ENCODE assay signal across 8 mouse cellular contexts in the genomic region with DNA sequence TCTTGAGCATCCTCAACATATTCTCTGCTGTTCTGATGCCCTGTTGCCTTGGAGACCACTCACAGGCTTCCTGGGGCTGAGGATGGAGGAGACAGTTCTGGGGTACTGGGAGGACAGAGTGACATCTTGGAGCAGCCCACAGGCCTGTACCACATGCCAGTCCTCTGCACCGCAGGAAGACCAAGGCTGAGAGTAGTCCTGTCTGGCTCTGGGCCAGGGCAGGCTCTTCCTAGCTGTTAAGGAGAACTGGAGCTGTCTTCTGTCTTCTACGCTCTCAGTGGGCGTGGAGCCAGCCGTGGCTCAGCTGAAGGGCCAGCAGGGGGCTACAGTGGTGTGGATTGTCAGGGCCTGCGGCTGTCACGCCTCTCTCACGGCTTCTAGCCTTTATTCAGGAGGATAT. TPM values are rescaled to one million over a fixed set of nuclear protein-coding genes. Genes with fewer than 3 reads are reported as not detected.
A peak's percentile ranks its signal among the peaks of the same experiment; 100 is the strongest.
DNase-seq lines count a peak whose midpoint lies in the region; ATAC-seq lines count a peak whose summit lies in the region.

No protein-coding gene starts in this region.

- peaks cover 29% of the 10 kb centered on the region for H3K4me1 ChIP-seq in embryonic facial prominence, embryonic 10.5 days
- peaks cover 18% of the 10 kb centered on the region for H3K4me1 ChIP-seq in midbrain, embryonic 13.5 days (replicated peaks)

- peak overlapping the region; percentile 2; the same call in 1 of the 2 replicates for H3K9ac ChIP-seq in midbrain, embryonic 13.5 days (replicated peaks)

- ATAC-seq in midbrain, embryonic 13.5 days, result peak; percentile 86

- no peaks in the 10 kb centered on the region for H3K36me3 ChIP-seq in embryonic facial prominence, embryonic 10.5 days (replicated peaks)
- H3K36me3 ChIP-seq in midbrain, embryonic 13.5 days, result no peaks in the 10 kb centered on the region

- no peaks in the 10 kb centered on the region for H3K9me3 ChIP-seq in embryonic facial prominence, embryonic 10.5 days
- H3K9me3 ChIP-seq in midbrain, embryonic 13.5 days, result no peaks in the 10 kb centered on the region

- DNase-seq in embryo, embryonic 10 days (ENCODE audit: low spot score), result peak; percentile 68
- DNase-seq in embryo, embryonic 10.5 days (ENCODE audit: low spot score), result no peak
- DNase-seq in NIH3T3 (ENCODE audit: low read depth), result peak; percentile 77
- peak; percentile 55 for DNase-seq in embryonic facial prominence, embryonic 10.5 days (ENCODE audit: low spot score)
- peak; percentile 82 for DNase-seq in heart, postnatal 4 days
- DNase-seq in left cerebral cortex, postnatal 10 days (ENCODE audit: extremely low spot score in 1 of 2, low spot score in 2 of 2), result peak; percentile 69 to 88
- peak; percentile 64 to 78 for DNase-seq in urinary bladder, postnatal 4 days (ENCODE audit: low spot score in 2 of 2)

- intact Hi-C loops in left cerebral cortex, postnatal 10 days (cut with DNase I), result no loop called here

- H3K4me3 ChIP-seq in embryonic facial prominence, embryonic 10.5 days, result no peak overlapping the region
- H3K4me3 ChIP-seq in midbrain, embryonic 13.5 days (replicated peaks), result no peak overlapping the region

- no peaks in the 10 kb centered on the region for H3K27me3 ChIP-seq in embryonic facial prominence, embryonic 10.5 days (replicated peaks; ENCODE audit: low read depth, poor library complexity, severe bottlenecking)
- no peaks in the 10 kb centered on the region for H3K27me3 ChIP-seq in midbrain, embryonic 13.5 days

- H3K27ac ChIP-seq in embryonic facial prominence, embryonic 10.5 days (replicated peaks), result no peak overlapping the region
- peak overlapping the region; percentile 51 for H3K27ac ChIP-seq in midbrain, embryonic 13.5 days

- H3K4me2 ChIP-seq in midbrain, embryonic 13.5 days (replicated peaks), result no peak overlapping the region

- WGBS in embryonic facial prominence, embryonic 10.5 days, result 38% methylated on average over 7 of the region's 7 CpGs
- 8% methylated on average over 7 of the region's 7 CpGs for WGBS in midbrain, embryonic 13.5 days

RNA-seq across cellular contexts. Expression of a gene that starts 57.8 kb away (rescaled TPM):
- 54.4 and 56.7 TPM in 2 replicates for polyA plus RNA-seq in embryonic facial prominence, embryonic 10.5 days (2016; fragmentation: Nextera tagmentation; extraction: Ambion mirVana)
- total RNA-seq in heart, postnatal 4 days (2021), result 10 to 100 TPM; 29.7 to 30.8 TPM
- total RNA-seq in left cerebral cortex, postnatal 10 days (2021), result 10 to 100 TPM; 34.2 to 34.9 TPM
- polyA plus RNA-seq in midbrain, embryonic 13.5 days (2015; fragmentation: Nextera tagmentation; extraction: Ambion mirVana), result 66.9 and 70.2 TPM in 2 replicates
